Mouse (Mus musculus) brain, embryonic 14.5 days (tissue): Measurements from ENCODE around the gene Dlg1.

Experiments
- CTCF ChIP-seq: fragments of 200-500 bp; IDR thresholded peaks from 2 replicates; pipeline ENCODE4 v1.5.1; 2012; ENCODE audit warnings: inconsistent platforms, mild to moderate bottlenecking, moderate library complexity, borderline replicate concordance; ENCODE audit not compliant: insufficient read depth, insufficient read length; ENCODE audit errors: extremely low read depth
- POLR2A ChIP-seq: fragments of 200-500 bp; IDR thresholded peaks from 2 replicates; pipeline ENCODE4 v1.6.1; 2012; ENCODE audit warnings: mild to moderate bottlenecking, inconsistent platforms, borderline replicate concordance; ENCODE audit not compliant: poor library complexity, insufficient read depth, insufficient read length, severe bottlenecking; ENCODE audit errors: extremely low read depth

GRCm38 (mm10) chr16:31654021-31654420 lies 9.2 kb upstream of the Dlg1 start:
- no peak for TF ChIP-seq POLR2A
- no peak for TF ChIP-seq CTCF
